Mouse (Mus musculus) ES-E14 (cell line): Measurements from ENCODE around the gene Foxp1.

Experiments used
- CHD2 ChIP-seq: IDR thresholded peaks from 2 replicates; pipeline ENCODE4 v1.6.1; 2014; ENCODE audit warnings: mild to moderate bottlenecking, low read depth, low read length, inconsistent platforms
- HCFC1 ChIP-seq: IDR thresholded peaks from 2 replicates; pipeline ENCODE4 v1.6.1; 2012; ENCODE audit warnings: low read length, inconsistent platforms, borderline replicate concordance; ENCODE audit not compliant: insufficient read depth
- MAFK ChIP-seq: IDR thresholded peaks from 2 replicates; pipeline ENCODE4 v1.6.1; 2014; ENCODE audit warnings: mild to moderate bottlenecking, low read depth, low read length, inconsistent platforms; ENCODE audit not compliant: insufficient read depth
- ZC3H11A ChIP-seq: IDR thresholded peaks from 2 replicates; pipeline ENCODE4 v1.6.1; 2012; ENCODE audit warnings: low read depth, mild to moderate bottlenecking, inconsistent platforms, low read length, borderline replicate concordance
- ZNF384 ChIP-seq: IDR thresholded peaks from 2 replicates; pipeline ENCODE4 v1.6.1; 2012; ENCODE audit warnings: low read depth, low read length, inconsistent platforms

DNA sequence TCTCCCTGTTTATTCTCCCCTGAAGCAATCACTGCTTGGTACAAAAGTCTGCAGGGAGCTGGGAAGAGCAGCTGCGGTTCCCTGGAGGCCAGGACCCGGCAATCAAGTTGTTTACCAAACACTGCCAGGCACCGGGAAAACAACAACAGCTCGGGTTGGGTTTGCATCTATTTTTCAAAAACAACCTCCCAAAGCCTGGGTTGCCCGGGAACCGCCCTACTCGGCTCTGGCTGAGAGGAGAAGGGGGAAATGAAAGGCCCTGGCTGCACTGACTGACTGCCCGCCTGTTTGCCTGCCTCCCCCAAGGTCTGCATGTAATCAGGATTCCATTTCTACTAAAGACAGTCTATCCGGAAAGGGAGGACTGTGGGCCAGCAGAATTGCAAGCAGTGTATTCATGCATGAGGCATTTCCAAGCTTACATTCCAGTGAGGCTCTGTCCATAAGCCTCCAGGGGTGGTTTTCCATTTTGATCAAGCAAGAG lies 82.6 kb downstream of the Foxp1 start:
- TF ChIP-seq ZNF384 (no peak), CHD2 (no peak), ZC3H11A (no peak), HCFC1 (no peak), MAFK (no peak)
